1 mouse cellular context compared by ENCODE assay signal in genomic region chr4:41013351-41013750, GRCm38 (mm10).
A peak's percentile ranks its signal among the peaks of the same experiment; 100 is the strongest.
TF ChIP-seq lines count a peak whose summit lies in the region.

No protein-coding gene starts in this region.

TF ChIP-seq in MEL, 35 proteins besides CTCF, POLR2A, EP300 and RAD21 (continued from another document):
- TF ChIP-seq NRF1 (IDR thresholded peaks at IDR 0.05; ENCODE audit: insufficient read depth, low read depth, low read length, poor library complexity, severe bottlenecking) (no peak), ETS1 (IDR thresholded peaks at IDR 0.05; ENCODE audit: low read depth, low read length) (peak; percentile 47; the same call in 1 of the 2 replicates), USF1 (IDR thresholded peaks at IDR 0.05; ENCODE audit: low read depth, low read length) (peak; percentile 58; the same call in 1 of the 2 replicates), MYB (IDR thresholded peaks at IDR 0.05; ENCODE audit: low read depth, low read length) (no peak), ELF1 (IDR thresholded peaks at IDR 0.05; ENCODE audit: low read depth, low read length) (no peak)
